Mouse (Mus musculus): ENCODE results near the gene Acsl5. TPM values are rescaled to one million over a fixed set of nuclear protein-coding genes. Genes with fewer than 3 reads are reported as not detected.

Acsl5 gene
- total RNA-seq, 4 experiments from 2014 or later, result 38.6 to 47.6 (median 42.6) TPM

DNA sequence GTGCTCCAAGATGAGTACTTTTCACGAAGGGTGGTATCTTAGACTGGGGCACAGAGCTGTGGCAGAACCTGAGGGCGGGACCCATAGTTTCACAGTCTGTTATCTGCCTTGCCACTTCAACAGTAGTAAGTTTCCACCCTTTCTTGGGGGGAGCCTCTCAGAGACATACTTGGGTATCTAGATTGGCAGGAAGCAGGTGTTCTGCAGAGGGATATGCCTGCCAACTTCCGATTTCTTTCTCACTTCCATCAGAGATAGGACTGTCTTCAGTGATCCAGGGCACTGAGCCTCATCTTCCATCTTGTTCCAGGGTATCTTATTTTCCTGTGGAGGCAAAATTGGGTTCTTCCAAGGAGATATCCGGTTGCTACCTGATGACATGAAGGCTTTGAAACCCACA lies 32.4 kb downstream of the Acsl5 start:
- no peak for DNase-seq (ENCODE audit: low spot score in 2 of 2)

DNA sequence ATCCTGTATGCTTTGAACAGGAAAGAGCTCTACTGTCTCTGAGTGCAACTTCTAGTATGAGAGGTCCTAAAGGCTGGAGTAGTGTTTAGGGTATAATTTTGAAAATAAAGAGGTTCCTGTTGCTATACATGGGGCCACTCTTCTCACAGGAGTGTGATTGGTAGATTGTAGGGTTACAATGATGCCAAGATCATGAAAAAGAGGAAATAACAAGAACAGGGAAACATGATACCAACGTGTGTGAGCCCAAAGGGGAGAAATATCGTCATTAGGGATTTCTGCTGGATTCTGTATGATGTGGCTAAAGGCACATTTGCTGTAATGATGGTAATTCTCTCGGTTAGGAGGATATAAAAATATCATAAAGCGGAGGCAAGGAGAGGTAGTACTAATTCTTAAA lies 34.3 kb downstream of the Acsl5 start:
- DNase-seq (ENCODE audit: low spot score in 2 of 2), result no peak

DNA sequence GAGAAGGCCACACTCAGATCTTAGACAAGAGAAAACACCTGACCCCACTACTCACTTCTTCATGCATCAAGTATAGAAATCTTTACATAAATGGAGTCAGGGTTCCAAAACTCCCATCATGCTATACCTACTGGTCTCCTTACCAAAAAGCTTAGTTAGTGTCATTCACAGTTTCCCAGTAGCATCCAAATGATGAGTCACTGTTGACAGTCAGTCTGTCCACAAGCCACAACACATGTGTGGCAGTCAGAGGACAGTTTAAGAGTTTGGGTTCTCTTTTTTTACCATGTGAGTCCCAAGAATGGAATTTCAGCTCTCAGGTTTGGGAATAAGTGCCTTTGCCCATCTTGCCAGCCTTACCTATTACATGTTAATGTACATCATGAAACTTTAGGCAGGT lies 37.2 kb downstream of the Acsl5 start:
- DNase-seq (ENCODE audit: low spot score in 2 of 2), result no peak

DNA sequence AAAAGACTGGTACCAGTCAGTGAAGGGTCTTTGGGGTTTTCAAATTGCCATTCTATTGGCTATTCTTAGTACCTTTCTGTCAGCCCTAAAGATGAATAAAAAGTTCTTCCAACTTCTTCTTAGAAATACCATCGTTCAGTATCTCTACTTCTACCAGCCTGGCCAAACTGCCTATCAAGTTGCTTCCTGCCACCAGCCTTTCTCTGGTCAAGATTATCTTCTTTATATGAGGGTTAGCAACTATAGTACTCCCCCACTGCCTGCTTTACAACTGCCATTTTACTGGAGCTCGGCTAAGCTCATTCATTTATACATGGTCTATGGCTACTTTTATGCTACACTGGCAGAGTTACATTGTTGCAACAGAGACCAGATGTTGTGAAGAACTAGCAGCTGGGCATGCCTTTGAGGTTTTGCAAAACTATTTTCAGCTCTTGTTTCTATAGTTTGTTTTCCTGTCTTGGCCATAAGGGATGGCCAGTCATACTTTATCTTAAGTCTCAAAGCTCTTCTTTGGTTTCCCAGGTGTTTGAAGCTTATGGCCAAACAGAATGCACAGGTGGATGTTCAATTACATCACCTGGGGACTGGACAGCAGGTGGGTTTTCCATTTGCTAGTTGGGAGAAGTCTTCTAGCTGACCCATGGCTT lies 39.0 kb downstream of the Acsl5 start:
- no peak for DNase-seq (ENCODE audit: low spot score in 2 of 2)

DNA sequence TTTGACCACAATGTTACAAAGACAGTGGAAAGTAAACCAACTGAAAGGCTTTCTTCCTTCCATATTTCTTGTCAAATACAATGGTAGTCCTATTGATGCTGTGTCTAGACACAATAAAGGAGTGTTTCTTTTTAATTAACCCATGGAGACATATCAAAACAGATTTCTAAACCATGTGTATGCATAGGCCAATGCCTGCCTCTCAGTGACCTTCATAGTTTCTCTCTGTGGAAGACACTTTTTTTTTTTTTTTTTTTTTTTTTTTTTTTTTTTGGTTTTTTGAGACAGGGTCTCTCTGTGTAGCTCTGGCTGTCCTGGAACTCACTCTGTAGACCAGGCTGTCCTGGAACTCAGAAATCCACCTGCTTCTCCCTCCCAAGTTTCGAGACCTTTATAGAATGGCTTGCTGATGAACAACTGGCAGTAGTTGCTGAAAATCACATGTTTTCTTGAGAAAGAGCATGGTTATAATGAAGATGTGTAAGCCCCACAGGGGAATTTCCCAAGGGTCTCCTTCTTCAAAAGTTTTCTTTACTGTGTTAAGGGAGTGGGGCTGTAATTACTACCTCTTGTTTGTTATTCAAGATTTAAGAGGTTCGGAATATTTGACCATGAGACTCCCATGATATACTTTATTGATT lies 40.6 kb downstream of the Acsl5 start:
- DNase-seq (ENCODE audit: low spot score in 2 of 2), result no peak

DNA sequence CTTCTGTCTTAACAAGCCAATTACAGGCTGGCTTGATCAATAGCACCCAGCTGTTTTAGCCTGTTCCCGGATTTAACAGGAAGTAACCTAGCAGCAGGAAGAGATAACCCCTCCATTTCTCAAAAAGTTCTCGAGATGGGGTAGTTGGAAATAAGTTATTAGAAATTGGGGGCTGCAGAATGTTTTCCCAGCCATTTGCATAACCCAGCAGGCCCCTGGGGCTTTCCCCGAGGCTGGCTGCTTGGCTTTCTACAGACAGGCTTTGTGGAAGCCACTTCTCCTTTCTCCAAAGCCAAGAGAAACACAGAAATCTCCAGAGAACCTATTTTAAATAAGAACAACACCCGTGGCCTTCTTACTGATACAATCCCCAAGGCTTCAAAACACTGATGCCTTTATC lies 41.4 kb downstream of the Acsl5 start:
- no peak for DNase-seq (ENCODE audit: low spot score in 2 of 2)

DNA sequence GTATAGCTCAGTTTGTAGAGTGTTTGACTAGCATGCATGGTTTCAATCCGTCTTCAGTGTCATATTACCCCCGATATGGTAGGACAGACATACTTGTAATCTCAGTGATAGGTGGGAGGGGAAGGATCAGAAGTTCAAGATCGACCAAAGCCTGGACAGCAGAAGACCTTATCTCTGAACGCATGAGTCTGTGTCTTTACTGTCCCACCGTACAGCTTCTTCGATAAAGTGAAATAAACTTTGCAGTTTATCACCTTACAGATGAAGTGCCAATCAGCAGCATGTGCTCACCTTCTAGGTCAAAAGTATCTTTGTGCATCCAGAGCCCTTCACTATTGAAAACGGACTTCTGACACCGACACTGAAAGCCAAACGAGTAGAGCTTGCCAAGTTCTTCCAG lies 43.3 kb downstream of the Acsl5 start:
- DNase-seq (ENCODE audit: low spot score in 2 of 2), result no peak

DNA sequence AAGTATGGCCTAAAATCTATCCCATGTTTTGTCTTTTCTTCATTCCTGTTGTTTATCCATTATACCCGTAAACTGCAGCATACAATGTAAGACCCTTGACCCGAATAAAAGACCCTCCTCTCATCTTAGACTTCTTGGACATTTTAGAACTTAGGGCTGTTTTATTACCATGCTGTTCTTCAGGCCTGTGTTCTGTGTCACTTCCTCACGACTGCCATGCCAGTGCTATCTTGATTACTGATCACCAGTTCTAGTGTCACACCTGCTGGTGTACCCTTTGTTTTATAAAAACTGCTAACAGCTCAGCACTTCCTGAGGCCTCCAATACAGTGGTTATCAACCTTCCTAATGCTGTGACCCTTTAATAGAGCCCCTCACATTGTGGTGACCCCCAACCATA lies 43.8 kb downstream of the Acsl5 start:
- no peak for DNase-seq (ENCODE audit: low spot score in 2 of 2)

DNA sequence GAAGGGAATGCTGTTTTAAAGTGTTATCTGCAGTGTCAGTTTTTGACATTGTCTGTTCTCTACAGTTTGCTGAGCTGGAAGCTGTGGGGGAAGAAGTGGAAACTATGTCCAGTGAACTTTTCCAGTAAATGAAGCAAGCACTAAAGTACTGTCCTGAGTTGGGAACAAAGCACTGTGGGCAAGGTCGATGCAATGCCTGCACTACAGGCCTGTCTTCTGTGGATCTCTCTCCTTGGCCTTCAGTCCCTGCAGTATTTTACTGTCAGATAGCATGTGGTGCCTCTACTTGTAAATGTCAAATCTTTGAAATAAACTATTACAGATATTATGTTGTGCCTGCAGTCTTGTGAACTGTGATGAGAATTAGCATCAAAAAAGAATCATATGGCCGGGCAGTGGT lies 44.6 kb downstream of the Acsl5 start:
- no peak for DNase-seq (ENCODE audit: low spot score in 2 of 2)

DNA sequence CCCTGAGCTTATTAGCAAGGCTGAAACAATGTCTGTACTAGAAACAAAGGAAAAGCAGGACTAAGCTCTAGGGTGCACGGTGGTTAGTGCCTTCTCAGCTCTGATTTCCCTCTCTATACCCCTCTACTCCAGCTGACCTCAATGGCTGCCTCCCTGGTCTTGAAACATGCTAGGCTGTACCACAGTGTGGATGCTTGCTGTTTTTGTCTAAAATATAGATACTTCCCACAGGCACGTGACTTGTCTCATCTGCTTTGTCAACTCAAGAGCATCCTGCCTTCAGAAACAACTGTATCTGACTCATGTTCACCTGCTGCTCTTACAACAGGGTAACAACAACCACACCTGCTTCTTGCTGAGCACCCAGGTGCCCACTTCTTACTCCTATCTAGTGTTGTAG lies 45.8 kb downstream of the Acsl5 start:
- DNase-seq (ENCODE audit: low spot score in 2 of 2), result no peak

DNA sequence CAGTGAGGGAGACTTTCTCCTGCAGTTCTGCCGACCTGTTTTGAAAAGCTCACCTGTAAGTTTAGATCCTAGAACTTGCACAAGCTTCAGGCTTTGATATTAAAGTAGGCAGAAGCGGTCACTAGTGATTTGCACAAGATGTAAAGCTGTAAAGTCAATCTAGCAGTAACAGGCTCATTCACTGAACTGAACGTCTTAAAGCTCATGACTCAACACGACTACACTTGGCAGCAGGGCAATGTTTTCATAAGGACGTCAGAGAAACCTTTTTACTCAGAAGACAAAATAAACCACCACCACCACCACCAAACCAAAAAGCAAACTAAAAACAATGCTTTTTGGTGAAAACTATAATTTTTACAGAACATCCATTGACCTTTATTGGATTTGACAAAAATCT lies 46.2 kb downstream of the Acsl5 start:
- DNase-seq (ENCODE audit: low spot score in 2 of 2), result no peak

DNA sequence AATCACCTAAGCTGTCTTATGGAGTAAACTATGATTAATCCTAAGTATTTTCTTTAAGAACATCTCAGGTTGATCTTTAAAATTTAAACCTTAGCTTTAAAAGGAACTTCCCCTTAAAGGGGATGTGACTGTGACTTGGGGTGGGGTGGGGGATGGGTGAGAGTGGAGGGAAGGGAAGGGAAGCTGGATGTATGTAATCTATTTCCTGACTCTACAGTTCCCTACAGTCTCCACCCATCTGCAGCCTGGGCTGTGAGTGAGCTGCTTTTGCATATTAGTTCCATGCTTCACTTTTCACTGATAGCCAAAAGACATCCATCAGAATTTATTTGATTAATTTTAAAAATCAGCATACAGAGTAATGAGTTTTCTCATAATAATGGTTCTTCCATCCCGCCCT lies 47.6 kb downstream of the Acsl5 start:
- DNase-seq (ENCODE audit: low spot score in 2 of 2), result no peak

DNA sequence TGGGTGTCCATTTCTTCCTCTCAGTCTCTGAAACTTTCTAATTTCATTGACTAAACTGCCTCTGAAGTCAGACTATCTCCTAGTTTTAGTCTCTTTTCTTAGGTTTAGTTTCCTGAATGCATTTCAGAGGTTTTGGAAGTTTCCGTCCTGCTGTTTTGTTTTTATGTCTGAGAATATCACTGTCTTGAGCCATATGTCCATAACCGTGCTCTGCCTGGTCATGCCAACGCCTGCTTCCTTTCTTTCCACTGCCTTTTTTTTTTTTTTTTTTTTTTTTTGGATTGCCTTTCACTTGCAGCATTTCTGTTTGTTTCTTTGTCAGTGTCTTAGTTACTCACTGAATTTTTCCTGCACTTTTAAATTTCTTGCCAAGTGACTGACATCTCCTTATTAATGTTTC lies 48.8 kb downstream of the Acsl5 start:
- DNase-seq (ENCODE audit: low spot score in 2 of 2), result no peak

DNA sequence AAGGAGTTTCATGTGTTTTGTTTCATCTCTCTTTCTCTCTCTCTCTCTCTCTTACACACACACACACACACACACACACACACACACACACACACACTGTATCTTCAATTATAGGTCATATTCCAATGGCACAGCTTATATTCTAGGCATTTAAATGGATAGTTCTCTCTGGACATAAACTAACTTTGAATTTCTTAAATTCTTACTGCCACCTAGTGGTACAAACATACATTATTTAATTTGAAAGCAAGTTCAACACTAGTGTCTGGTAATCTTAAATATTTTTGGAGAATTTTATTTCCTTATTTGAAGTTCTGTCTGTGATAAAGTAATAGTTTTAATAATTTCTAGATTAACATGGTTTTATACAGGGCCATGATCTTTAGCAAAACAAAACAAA lies 53.3 kb downstream of the Acsl5 start:
- DNase-seq (ENCODE audit: low spot score in 2 of 2), result no peak

DNA sequence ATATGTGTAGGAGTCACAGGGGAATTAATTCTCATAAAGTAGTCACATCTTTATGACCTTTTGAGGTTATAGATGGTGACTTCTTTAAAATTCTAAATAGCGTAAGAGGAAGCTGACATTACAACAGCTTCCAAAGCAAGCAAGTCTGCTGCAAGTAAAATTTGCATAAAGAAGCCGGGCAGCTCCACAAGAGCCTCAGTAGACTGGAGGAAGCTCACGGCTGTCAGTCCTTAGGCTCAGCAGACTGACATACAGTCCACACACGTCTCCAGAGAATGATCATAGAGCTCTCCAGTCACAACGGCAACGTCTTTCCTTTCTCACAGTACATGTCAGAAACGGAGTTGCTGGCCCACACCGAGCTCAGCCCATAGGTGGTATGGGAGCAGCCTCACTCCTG lies 60.1 kb downstream of the Acsl5 start:
- no peak for DNase-seq (ENCODE audit: low spot score in 2 of 2)

DNA sequence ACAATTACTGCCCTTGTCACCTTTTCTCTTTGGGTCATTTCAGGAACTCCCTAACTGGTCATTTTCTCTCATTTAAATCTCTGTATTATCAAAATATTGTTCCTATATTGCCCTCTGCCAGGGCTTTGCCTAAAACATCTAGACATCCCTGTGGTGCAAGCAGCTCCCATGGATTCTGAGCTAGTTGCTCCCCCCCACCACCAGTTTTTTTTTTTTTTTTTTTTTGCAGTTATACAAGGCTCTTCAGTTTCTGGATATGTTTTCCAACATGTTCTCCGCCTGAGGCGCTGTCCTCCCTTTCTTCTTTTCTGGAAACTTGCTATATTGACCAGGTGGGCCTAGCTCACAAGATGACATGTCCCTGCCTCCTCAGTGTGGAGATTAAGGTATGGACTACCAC lies 61.9 kb downstream of the Acsl5 start:
- DNase-seq (ENCODE audit: low spot score in 2 of 2), result no peak

DNA sequence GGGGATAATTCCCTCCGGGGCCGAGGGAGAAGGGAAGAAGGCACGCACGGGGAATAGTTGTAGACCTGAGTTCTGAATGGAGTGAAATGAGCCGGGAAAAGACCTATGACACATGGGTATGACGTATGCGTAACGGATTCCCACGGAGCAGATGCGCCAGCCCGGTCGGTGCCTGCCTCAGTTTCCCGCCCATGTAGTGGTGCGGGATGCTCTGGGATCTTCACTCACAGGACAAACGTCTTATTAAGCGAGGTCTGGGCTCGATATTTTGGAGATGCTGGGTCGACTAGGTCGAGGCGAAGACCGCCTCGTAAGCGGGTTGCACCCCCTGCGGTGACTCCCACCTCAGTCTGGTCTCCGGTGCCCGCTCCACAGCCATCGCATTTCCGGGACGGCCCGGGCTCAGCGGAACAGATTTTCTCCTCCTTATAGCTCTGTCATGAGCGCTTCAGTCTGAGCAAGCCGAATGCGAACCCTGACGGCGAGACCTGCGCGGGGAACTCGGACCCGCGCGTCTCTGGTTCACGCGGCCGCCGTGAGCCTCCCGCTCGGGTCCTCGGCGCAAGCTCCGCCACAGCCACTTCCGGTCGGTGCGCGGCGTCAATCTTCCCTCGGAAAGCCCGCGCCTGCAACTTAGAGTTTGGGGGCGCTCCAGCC lies 63.8 kb downstream of the Acsl5 start, which contains the start of gene Zdhhc6:
Gene Zdhhc6 (minus strand): TSS at position 581 of the 657 bp plus-strand sequence.
- DNase-seq (ENCODE audit: low spot score in 2 of 2), result peak; percentile 47 to 77

DNA sequence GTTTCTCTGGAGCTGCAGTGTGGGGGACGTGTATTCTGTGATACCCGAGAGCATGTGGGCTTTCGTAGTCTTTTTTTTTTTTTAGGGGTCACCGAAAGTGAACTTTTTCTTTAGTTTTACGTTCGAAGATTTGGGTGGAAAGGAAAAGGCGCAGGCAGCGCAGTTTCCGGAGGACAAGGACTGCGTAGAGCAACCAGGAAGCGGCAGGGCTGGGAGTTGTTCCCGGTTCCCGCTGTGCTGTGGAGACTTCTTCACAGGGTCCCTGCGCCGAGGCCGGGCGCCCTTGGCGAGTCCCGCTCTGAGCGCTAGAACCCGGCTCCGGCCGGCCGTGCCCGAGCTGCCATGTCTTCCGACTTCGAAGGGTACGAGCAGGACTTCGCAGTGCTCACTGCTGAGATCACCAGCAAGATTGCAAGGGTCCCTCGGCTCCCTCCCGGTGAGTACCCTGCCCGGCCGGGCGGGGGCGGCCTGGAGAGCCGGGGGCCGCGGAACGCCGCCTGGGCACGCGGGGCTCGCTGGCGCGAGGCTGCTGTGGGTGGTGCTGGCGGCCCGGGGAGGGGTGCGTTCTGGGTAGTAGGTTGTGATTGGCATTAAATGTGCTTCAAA lies 64.5 kb downstream of the Acsl5 start, which contains the start of gene Vti1a:
Gene Vti1a (plus strand): TSS at position 187 of the 606 bp plus-strand sequence.
- DNase-seq (ENCODE audit: low spot score in 2 of 2), result peak; percentile 74 to 87

DNA sequence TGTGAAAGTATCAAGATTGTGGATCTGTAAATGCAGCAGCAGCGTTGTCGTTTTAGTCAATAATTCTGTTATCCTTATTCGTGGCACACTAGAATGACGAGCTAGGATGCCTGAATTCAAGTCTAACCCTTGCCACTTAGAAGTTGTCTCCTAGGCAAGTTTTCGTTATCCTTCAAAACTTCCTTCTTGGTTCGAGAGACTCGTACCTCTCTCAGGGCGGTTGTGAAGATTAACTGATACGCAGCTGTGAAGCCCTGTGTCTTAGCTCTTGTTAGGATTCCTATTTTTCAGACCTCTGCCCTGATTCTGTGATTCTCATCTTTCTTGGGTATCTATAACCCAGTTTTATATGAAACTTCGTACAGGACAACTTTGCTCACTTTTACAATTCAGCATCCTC lies 65.2 kb downstream of the Acsl5 start:
- DNase-seq (ENCODE audit: low spot score in 2 of 2), result no peak

DNA sequence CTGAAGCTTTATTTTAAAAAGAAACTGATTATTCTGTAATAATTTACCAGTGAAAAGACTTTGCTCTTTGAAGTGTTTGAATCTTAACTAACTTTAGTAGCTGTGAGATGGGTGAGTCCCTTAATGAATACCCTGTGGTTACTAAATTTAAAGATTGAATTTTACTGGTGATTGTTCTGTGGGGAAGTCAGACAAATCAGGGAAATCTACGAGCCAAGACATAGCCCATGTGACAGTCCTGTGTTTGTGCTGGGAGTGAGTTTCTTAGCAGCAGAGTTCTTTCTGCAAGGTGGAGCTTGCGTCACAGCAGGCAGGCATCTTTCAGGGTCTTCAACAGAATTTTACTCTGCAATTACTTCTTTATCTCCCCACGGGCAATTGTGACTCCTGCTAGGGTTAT lies 67.3 kb downstream of the Acsl5 start:
- no peak for DNase-seq (ENCODE audit: low spot score in 2 of 2)

DNA sequence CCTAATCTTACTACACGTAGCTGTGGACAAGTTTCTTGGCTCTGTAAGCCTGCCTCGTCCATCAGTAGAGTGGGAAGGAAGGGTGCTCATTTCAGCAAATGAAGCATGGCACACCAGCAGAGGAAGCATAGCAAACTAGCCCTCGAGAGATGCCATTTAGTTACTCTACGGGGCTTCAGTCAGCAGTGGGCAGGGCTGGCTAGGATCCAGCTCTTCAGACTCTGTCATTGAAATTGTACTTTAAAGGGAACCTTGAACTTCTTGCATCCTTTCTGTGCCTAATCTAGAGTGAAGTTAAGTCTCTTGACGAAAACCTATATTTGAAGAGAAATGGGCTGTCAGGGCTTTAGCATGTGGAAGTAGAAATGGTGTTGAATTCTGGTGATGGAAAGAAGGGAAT lies 67.8 kb downstream of the Acsl5 start:
- no peak for DNase-seq (ENCODE audit: low spot score in 2 of 2)

DNA sequence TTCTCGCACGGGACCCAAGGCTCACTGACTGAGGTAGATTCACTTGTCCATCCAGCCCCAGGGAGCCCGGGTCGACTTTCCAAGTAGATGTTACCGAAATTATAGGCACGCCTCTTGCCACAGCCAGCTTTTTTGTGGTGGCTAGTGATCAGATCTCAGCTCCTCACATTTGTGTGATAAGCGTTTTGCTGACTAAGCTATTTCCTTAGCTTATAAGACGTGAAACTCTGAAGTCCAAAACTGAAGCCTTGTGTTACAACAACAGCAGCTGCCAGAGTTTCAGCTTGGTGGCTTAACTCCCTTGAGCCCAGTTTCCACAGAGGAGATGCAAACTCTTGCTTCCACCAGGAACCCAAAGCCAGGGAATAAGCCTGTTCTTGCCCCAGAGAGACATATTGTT lies 70.9 kb downstream of the Acsl5 start:
- no peak for DNase-seq (ENCODE audit: low spot score in 2 of 2)

All from layer of hippocampus, adult 8-10 months (tissue).